Mouse (Mus musculus) brain, embryonic 14.5 days (tissue): Measurements from ENCODE around the gene Tmem143.

ENCODE experiments used
- CTCF ChIP-seq: fragments of 200-500 bp; IDR thresholded peaks from 2 replicates; pipeline ENCODE4 v1.5.1; 2012; ENCODE audit warnings: inconsistent platforms, mild to moderate bottlenecking, moderate library complexity, borderline replicate concordance; ENCODE audit not compliant: insufficient read depth, insufficient read length; ENCODE audit errors: extremely low read depth
- POLR2A ChIP-seq: fragments of 200-500 bp; IDR thresholded peaks from 2 replicates; pipeline ENCODE4 v1.6.1; 2012; ENCODE audit warnings: mild to moderate bottlenecking, inconsistent platforms, borderline replicate concordance; ENCODE audit not compliant: poor library complexity, insufficient read depth, insufficient read length, severe bottlenecking; ENCODE audit errors: extremely low read depth

DNA sequence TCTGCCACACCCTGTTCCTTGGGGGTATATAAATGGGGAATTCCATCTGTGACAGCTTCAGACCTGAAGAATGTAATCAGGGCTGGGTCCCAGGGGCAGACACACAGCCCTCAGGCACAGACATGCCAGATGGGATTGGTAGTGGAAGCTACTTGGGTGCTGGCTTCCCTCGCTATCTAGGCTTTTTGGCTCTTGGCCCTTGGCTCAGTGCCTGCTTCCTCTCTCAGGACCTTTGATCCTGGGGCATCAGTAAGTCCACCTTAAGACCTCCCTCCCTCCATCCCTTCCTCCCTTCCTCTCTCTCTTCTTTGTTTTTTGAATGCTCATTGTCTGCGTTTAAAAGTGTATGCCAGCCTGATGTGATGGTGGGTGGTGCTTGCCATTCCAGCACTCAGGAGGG lies 43.1 kb downstream of the Tmem143 start:
- no peak for TF ChIP-seq CTCF
- TF ChIP-seq POLR2A = no peak
